Mouse (Mus musculus): ENCODE measurements at regions not wholly inside any gene's neighbourhood (a gene's known extent, or its start where the extent isn't known, plus 50 kb on each side); places are given as distances from the start of the nearest gene placed in this dataset.

- TF ChIP-seq POLR2A (IDR thresholded peaks at IDR 0.05; ENCODE audit: insufficient read depth, low read length) (no peak), CTCF (IDR thresholded peaks at IDR 0.05; ENCODE audit: low read depth, low read length) (no peak)
These were observed 61.8 kb upstream of the Serp2 start for GRCm38 (mm10) chr14:76618331-76619037.

Data from ES-Bruce4 (cell line).